Comparison of ENCODE assay signal across 18 mouse cellular contexts in genomic region chr14:21820880-21821505, GRCm38 (mm10). TPM values are rescaled to one million over a fixed set of nuclear protein-coding genes. Genes with fewer than 3 reads are reported as not detected.
DNase-seq lines count a peak whose midpoint lies in the region; ATAC-seq lines count a peak whose summit lies in the region.
"Had no signal": no experiment of that assay in that cellular context is flagged by ENCODE, and none has a peak within 500 bp of the region (broad histone marks: within the 10 kb centered on the region; RNA-seq: fewer than 3 reads in every experiment).

No protein-coding gene starts in this region.

- 93% methylated on average over 4 of the region's 4 CpGs for WGBS in kidney, embryonic 15.5 days
- 94% methylated on average over 4 of the region's 4 CpGs for WGBS in kidney, embryonic 14.5 days
- 85% methylated on average over 4 of the region's 4 CpGs for WGBS in liver, embryonic 13.5 days (ENCODE audit: insufficient replicate concordance)
- whole genome bisulfite sequencing in midbrain, embryonic 16.5 days = 95% methylated on average over 4 of the region's 4 CpGs
- WGBS in forebrain, embryonic 15.5 days = 91% methylated on average over 4 of the region's 4 CpGs

- H3K36me3 ChIP-seq in kidney, embryonic 15.5 days = no peaks in the 10 kb centered on the region
- no peaks in the 10 kb centered on the region for H3K36me3 ChIP-seq in kidney, embryonic 14.5 days (ENCODE audit: control insufficient read depth, insufficient read depth, low read length)
- H3K36me3 ChIP-seq in liver, embryonic 13.5 days = no peaks in the 10 kb centered on the region
- no peaks in the 10 kb centered on the region for H3K36me3 ChIP-seq in midbrain, embryonic 16.5 days (ENCODE audit: control insufficient read depth, insufficient read depth, low read length)
- no peaks in the 10 kb centered on the region for H3K36me3 ChIP-seq in forebrain, embryonic 15.5 days
- H3K36me3 ChIP-seq: midbrain, embryonic 15.5 days; neural tube, embryonic 12.5 days; stomach, embryonic 15.5 days had no signal

- H3K4me1 ChIP-seq in kidney, embryonic 15.5 days = peaks cover 37% of the 10 kb centered on the region
- peaks cover 19% of the 10 kb centered on the region for H3K4me1 ChIP-seq in kidney, embryonic 14.5 days (ENCODE audit: control insufficient read depth, insufficient read depth, low read length)
- H3K4me1 ChIP-seq in liver, embryonic 13.5 days (replicated peaks) = peaks cover 56% of the 10 kb centered on the region
- no peaks in the 10 kb centered on the region for H3K4me1 ChIP-seq in midbrain, embryonic 16.5 days (ENCODE audit: control insufficient read depth, insufficient read depth, low read length)
- no peaks in the 10 kb centered on the region for H3K4me1 ChIP-seq in forebrain, embryonic 15.5 days
- H3K4me1 ChIP-seq: midbrain, embryonic 15.5 days had no signal

- DNase-seq in 416B (ENCODE audit: low read depth) (peak; percentile 16), NIH3T3 (ENCODE audit: low read depth) (peak; percentile 82)
- no peak for DNase-seq in liver, embryonic 13.5 days
- DNase-seq in thymus, postnatal 25 days = no peak
- DNase-seq: cerebellum, adult 18-20 months; forebrain, postnatal 0 days; gastrocnemius, postnatal 25 days; heart, postnatal 14 days; kidney, postnatal 14 days; lung, postnatal 10 days; thymus, postnatal 4 days had no signal

- H3K9ac ChIP-seq in kidney, embryonic 15.5 days = no peak overlapping the region
- no peak overlapping the region for H3K9ac ChIP-seq in kidney, embryonic 14.5 days (ENCODE audit: low read depth, low read length)
- no peak overlapping the region for H3K9ac ChIP-seq in liver, embryonic 13.5 days
- no peak overlapping the region for H3K9ac ChIP-seq in midbrain, embryonic 16.5 days (ENCODE audit: low read depth, low read length)
- H3K9ac ChIP-seq in forebrain, embryonic 15.5 days (replicated peaks) = no peak overlapping the region
- H3K9ac ChIP-seq: forebrain, postnatal 0 days; midbrain, embryonic 15.5 days; neural tube, embryonic 12.5 days; stomach, embryonic 15.5 days had no signal

- 0 out of 2 replicates have a peak, but pooled peaks have one; percentile 13 for ATAC-seq in kidney, embryonic 15.5 days (replicated peaks; ENCODE audit: low FRiP score)
- ATAC-seq in kidney, embryonic 14.5 days (ENCODE audit: low FRiP score, low TSS enrichment) = no peak
- ATAC-seq in liver, embryonic 13.5 days (ENCODE audit: low read depth) = peak; percentile 11; the same call in 1 of the 2 replicates
- ATAC-seq in midbrain, embryonic 16.5 days = no peak
- ATAC-seq in forebrain, embryonic 15.5 days (replicated peaks) = no peak; the same call in 1 of the 2 replicates
- ATAC-seq: forebrain, postnatal 0 days; midbrain, embryonic 15.5 days had no signal

- H3K27me3 ChIP-seq in kidney, embryonic 15.5 days = no peaks in the 10 kb centered on the region
- H3K27me3 ChIP-seq in kidney, embryonic 14.5 days (ENCODE audit: control insufficient read depth, insufficient read depth, low read length) = no peaks in the 10 kb centered on the region
- no peaks in the 10 kb centered on the region for H3K27me3 ChIP-seq in liver, embryonic 13.5 days
- H3K27me3 ChIP-seq in midbrain, embryonic 16.5 days (ENCODE audit: control insufficient read depth, insufficient read depth, low read depth, low read length) = no peaks in the 10 kb centered on the region
- no peaks in the 10 kb centered on the region for H3K27me3 ChIP-seq in forebrain, embryonic 15.5 days
- H3K27me3 ChIP-seq: midbrain, embryonic 15.5 days; neural tube, embryonic 12.5 days; stomach, embryonic 15.5 days had no signal

- H3K4me3 ChIP-seq in kidney, embryonic 15.5 days (replicated peaks) = no peak overlapping the region
- H3K4me3 ChIP-seq in kidney, embryonic 14.5 days (ENCODE audit: low read length) = no peak overlapping the region
- no peak overlapping the region for H3K4me3 ChIP-seq in liver, embryonic 13.5 days (replicated peaks)
- H3K4me3 ChIP-seq in midbrain, embryonic 16.5 days (ENCODE audit: low read depth, low read length) = no peak overlapping the region
- no peak overlapping the region for H3K4me3 ChIP-seq in forebrain, embryonic 15.5 days
- H3K4me3 ChIP-seq: midbrain, embryonic 15.5 days; neural tube, embryonic 12.5 days; stomach, embryonic 15.5 days had no signal

- no peak overlapping the region for H3K4me2 ChIP-seq in kidney, embryonic 15.5 days
- H3K4me2 ChIP-seq in kidney, embryonic 14.5 days (replicated peaks; ENCODE audit: low read depth, low read length) = no peak overlapping the region
- H3K4me2 ChIP-seq in liver, embryonic 13.5 days = no peak overlapping the region
- no peak overlapping the region for H3K4me2 ChIP-seq in midbrain, embryonic 16.5 days (ENCODE audit: low read length)
- H3K4me2 ChIP-seq in forebrain, embryonic 15.5 days (replicated peaks) = no peak overlapping the region
- H3K4me2 ChIP-seq: midbrain, embryonic 15.5 days; neural tube, embryonic 12.5 days; stomach, embryonic 15.5 days had no signal

- no peak overlapping the region for H3K27ac ChIP-seq in kidney, embryonic 15.5 days
- H3K27ac ChIP-seq in kidney, embryonic 14.5 days (ENCODE audit: low read depth, low read length) = no peak overlapping the region
- H3K27ac ChIP-seq in liver, embryonic 13.5 days = peak overlapping the region; percentile 98; the same call in 1 of the 2 replicates
- no peak overlapping the region for H3K27ac ChIP-seq in midbrain, embryonic 16.5 days (ENCODE audit: low read length)
- H3K27ac ChIP-seq in forebrain, embryonic 15.5 days (replicated peaks) = no peak overlapping the region
- H3K27ac ChIP-seq: midbrain, embryonic 15.5 days; neural tube, embryonic 12.5 days; stomach, embryonic 15.5 days had no signal

- H3K9me3 ChIP-seq in kidney, embryonic 15.5 days (replicated peaks) = no peaks in the 10 kb centered on the region
- no peaks in the 10 kb centered on the region for H3K9me3 ChIP-seq in kidney, embryonic 14.5 days (ENCODE audit: control insufficient read depth, low read length)
- H3K9me3 ChIP-seq in liver, embryonic 13.5 days (replicated peaks) = no peaks in the 10 kb centered on the region
- no peaks in the 10 kb centered on the region for H3K9me3 ChIP-seq in midbrain, embryonic 16.5 days (replicated peaks; ENCODE audit: control insufficient read depth, low read length, poor library complexity, severe bottlenecking)
- H3K9me3 ChIP-seq in forebrain, embryonic 15.5 days = no peaks in the 10 kb centered on the region
- H3K9me3 ChIP-seq: midbrain, embryonic 15.5 days; neural tube, embryonic 12.5 days; stomach, embryonic 15.5 days had no signal

RNA-seq across cellular contexts. Expression of gene Vdac2, which starts 4.0 kb away (rescaled TPM):
- polyA plus RNA-seq in kidney, embryonic 15.5 days (2015; fragmentation: Nextera tagmentation; extraction: Ambion mirVana) = 318 and 328 TPM in 2 replicates
- polyA plus RNA-seq in kidney, embryonic 14.5 days (2014; fragmentation: Nextera tagmentation; extraction: Ambion mirVana) = 319 and 349 TPM in 2 replicates
- 173 and 189 TPM in 2 replicates for polyA plus RNA-seq in liver, embryonic 13.5 days (2015; fragmentation: Nextera tagmentation; extraction: Ambion mirVana)
- polyA plus RNA-seq in midbrain, embryonic 16.5 days (2015; fragmentation: Nextera tagmentation; extraction: Ambion mirVana) = 291 and 294 TPM in 2 replicates
- 245 and 250 TPM in 2 replicates for polyA plus RNA-seq in forebrain, embryonic 15.5 days (2015; fragmentation: Nextera tagmentation; extraction: Ambion mirVana)

RNA-seq across cellular contexts. Expression of gene Comtd1, which starts 27.8 kb away (rescaled TPM):
- 26.2 TPM in 2 replicates for polyA plus RNA-seq in kidney, embryonic 15.5 days (2015; fragmentation: Nextera tagmentation; extraction: Ambion mirVana)
- 24.1 and 27.3 TPM in 2 replicates for polyA plus RNA-seq in kidney, embryonic 14.5 days (2014; fragmentation: Nextera tagmentation; extraction: Ambion mirVana)
- 30.6 and 34.1 TPM in 2 replicates for polyA plus RNA-seq in liver, embryonic 13.5 days (2015; fragmentation: Nextera tagmentation; extraction: Ambion mirVana)
- 58.1 and 58.7 TPM in 2 replicates for polyA plus RNA-seq in midbrain, embryonic 16.5 days (2015; fragmentation: Nextera tagmentation; extraction: Ambion mirVana)
- 31.7 and 33.0 TPM in 2 replicates for polyA plus RNA-seq in forebrain, embryonic 15.5 days (2015; fragmentation: Nextera tagmentation; extraction: Ambion mirVana)

Comparison
In these comparisons a context has a peak if more than half of its experiments do, and no peak if none do; other contexts are left out.
1. ATAC-seq: peak in kidney, embryonic 15.5 days (single experiment) and liver, embryonic 13.5 days (single experiment); none in kidney, embryonic 14.5 days (single experiment), midbrain, embryonic 16.5 days (single experiment) and forebrain, embryonic 15.5 days (single experiment).
2. DNase-seq: peak in 416B (single experiment) and NIH3T3 (single experiment); none in liver, embryonic 13.5 days (single experiment) and thymus, postnatal 25 days (single experiment).